Mouse (Mus musculus) cerebellum, adult (tissue): Measurements from ENCODE around the gene Gdf15.

Source experiments
- ATAC-seq: cut with Nextera tagmentation; 2 replicates; pipeline ENCODE4 v1.9.2; 2017; ENCODE audit warnings: mild to moderate bottlenecking, moderate library complexity, mixed read lengths; ENCODE audit not compliant: insufficient number of reproducible peaks, low FRiP score, low TSS enrichment

Gdf15 gene

GRCm38 (mm10) chr8:70630532-70631381 is 1.5 kb downstream of the Gdf15 start:
- ATAC-seq: no peak

GRCm38 (mm10) chr8:70629574-70630531 is 2.4 kb downstream of the Gdf15 start:
- peak; percentile 78 for ATAC-seq

- no peak for ATAC-seq
Measured at GRCm38 (mm10) chr8:70628986-70629490, 3.2 kb downstream of the Gdf15 start.

- ATAC-seq: no peak
Measured at GRCm38 (mm10) chr8:70627041-70627440, 5.2 kb downstream of the Gdf15 start.

GRCm38 (mm10) chr8:70625104-70625503 is 7.2 kb downstream of the Gdf15 start:
- no peak for ATAC-seq

- no peak for ATAC-seq
Measured at GRCm38 (mm10) chr8:70622220-70622619, 10.0 kb downstream of the Gdf15 start.

- ATAC-seq: no peak
Measured at GRCm38 (mm10) chr8:70618888-70619334, 13.3 kb downstream of the Gdf15 start.

- no peak for ATAC-seq
Measured at GRCm38 (mm10) chr8:70617985-70618384, 14.3 kb downstream of the Gdf15 start.

- ATAC-seq: no peak
Measured at GRCm38 (mm10) chr8:70616645-70617044, 15.6 kb downstream of the Gdf15 start.

GRCm38 (mm10) chr8:70615894-70616293 is 16.4 kb downstream of the Gdf15 start, which contains the start of gene Lrrc25:
Lrrc25 (plus strand) TSS chr8:70616155.
- ATAC-seq: no peak

- ATAC-seq: no peak
Measured at GRCm38 (mm10) chr8:70615281-70615680, 17.0 kb downstream of the Gdf15 start.

GRCm38 (mm10) chr8:70614469-70614868 is 17.8 kb downstream of the Gdf15 start:
- ATAC-seq: no peak

GRCm38 (mm10) chr8:70613763-70614162 is 18.5 kb downstream of the Gdf15 start:
- ATAC-seq: no peak

GRCm38 (mm10) chr8:70611849-70612248 is 20.4 kb downstream of the Gdf15 start:
- no peak for ATAC-seq

GRCm38 (mm10) chr8:70610796-70611771 is 21.2 kb downstream of the Gdf15 start:
- ATAC-seq: no peak

- no peak for ATAC-seq
Measured at GRCm38 (mm10) chr8:70609849-70610795, 22.1 kb downstream of the Gdf15 start.

GRCm38 (mm10) chr8:70609368-70609848 is 22.8 kb downstream of the Gdf15 start:
- no peak for ATAC-seq

- ATAC-seq: no peak
Measured at GRCm38 (mm10) chr8:70608749-70609367, 23.4 kb downstream of the Gdf15 start, which contains the start of gene Ssbp4. Ssbp4 (minus strand) TSS chr8:70608872.
